Mouse (Mus musculus) small intestine, adult 2 months (tissue): ENCODE measurements at regions not wholly inside any gene's neighbourhood (a gene's known extent, or its start where the extent isn't known, plus 50 kb on each side); places are given as distances from the start of the nearest gene placed in this dataset.

Experiments used
- H3K27ac ChIP-seq: fragments of 200-500 bp; 2 replicates; pipeline ENCODE4 v1.5.1; 2012; ENCODE audit warnings: low read depth, low read length, control low read depth, inconsistent platforms; ENCODE audit not compliant: insufficient read depth
- H3K27me3 ChIP-seq: fragments of 200-500 bp; 2 replicates; pipeline ENCODE4 v1.6.1; 2012; ENCODE audit warnings: mild to moderate bottlenecking, moderate library complexity, low read length, inconsistent platforms; ENCODE audit not compliant: control insufficient read depth, insufficient read depth
- H3K36me3 ChIP-seq: fragments of 200-500 bp; 2 replicates; pipeline ENCODE4 v1.6.1; 2012; ENCODE audit warnings: mild to moderate bottlenecking, low read length, control low read depth, inconsistent platforms; ENCODE audit not compliant: control insufficient read depth, insufficient read depth
- H3K4me1 ChIP-seq: fragments of 200-500 bp; 2 replicates; pipeline ENCODE4 v1.6.1; 2012; ENCODE audit warnings: low read length, inconsistent platforms, mixed read lengths; ENCODE audit not compliant: control insufficient read depth, insufficient read depth, insufficient read length
- H3K4me3 ChIP-seq: fragments of 200-500 bp; 2 replicates; pipeline ENCODE4 v1.5.1; 2012; ENCODE audit warnings: low read depth, mild to moderate bottlenecking, control low read depth, inconsistent platforms, low read length, moderate library complexity
- CTCF ChIP-seq: fragments of 200-500 bp; IDR thresholded peaks from 2 replicates; pipeline ENCODE4 v1.5.1; 2012; ENCODE audit warnings: low read depth, mild to moderate bottlenecking, control low read depth, inconsistent platforms, low read length, moderate library complexity, mixed read lengths; ENCODE audit not compliant: insufficient replicate concordance, insufficient read length; ENCODE audit errors: extremely low read depth
- POLR2A ChIP-seq: fragments of 200-500 bp; IDR thresholded peaks from 2 replicates; pipeline ENCODE4 v1.6.1; 2012; ENCODE audit warnings: low read depth, mild to moderate bottlenecking, control low read depth, inconsistent platforms, low read length, moderate library complexity
- WGBS: fragments of 180-500 bp; shearing (Covaris S2); methylation state at CpG from one replicate; pipeline ENCODE4 v1.1.7; 2018; 5-methylcytosine and 5-hydroxymethylcytosine counted together

DNA sequence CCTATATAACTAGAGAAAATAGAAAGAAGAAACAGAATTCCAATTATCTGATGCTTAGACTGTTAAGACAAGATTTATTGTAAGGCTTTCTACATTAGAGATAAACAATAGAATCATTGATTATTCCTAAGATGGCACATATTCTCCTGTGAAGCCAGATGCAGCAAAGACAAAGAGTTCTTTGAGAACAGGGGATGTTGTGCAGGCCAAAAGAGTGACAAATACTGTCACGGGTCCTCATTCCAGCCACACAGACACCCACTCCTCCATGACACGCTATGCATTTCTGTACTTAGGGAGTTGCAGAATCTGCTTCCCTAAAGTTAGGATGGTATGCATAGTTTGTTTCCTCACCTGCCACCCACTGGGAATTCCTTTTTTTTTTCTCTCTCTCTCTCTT is 245.2 kb downstream of the Sv2b start:
- no peak overlapping the region for H3K27ac ChIP-seq
- no peaks in the 10 kb centered on the region for H3K36me3 ChIP-seq
- H3K4me3 ChIP-seq, result no peak overlapping the region
- no peak for TF ChIP-seq POLR2A
- H3K4me1 ChIP-seq, result no peaks in the 10 kb centered on the region
- no peaks in the 10 kb centered on the region for H3K27me3 ChIP-seq
- 82% methylated on average over 2 of the region's 2 CpGs for WGBS

GRCm38 (mm10) chr7:75050231-75050630 is 258.8 kb downstream of the Sv2b start:
- TF ChIP-seq POLR2A, result no peak
- no peak for TF ChIP-seq CTCF
- WGBS, result 66% methylated on average over 1 of the region's 1 CpGs
- H3K27ac ChIP-seq, result no peak overlapping the region
- H3K36me3 ChIP-seq, result no peaks in the 10 kb centered on the region
- no peaks in the 10 kb centered on the region for H3K27me3 ChIP-seq
- no peaks in the 10 kb centered on the region for H3K4me1 ChIP-seq
- no peak overlapping the region for H3K4me3 ChIP-seq

DNA sequence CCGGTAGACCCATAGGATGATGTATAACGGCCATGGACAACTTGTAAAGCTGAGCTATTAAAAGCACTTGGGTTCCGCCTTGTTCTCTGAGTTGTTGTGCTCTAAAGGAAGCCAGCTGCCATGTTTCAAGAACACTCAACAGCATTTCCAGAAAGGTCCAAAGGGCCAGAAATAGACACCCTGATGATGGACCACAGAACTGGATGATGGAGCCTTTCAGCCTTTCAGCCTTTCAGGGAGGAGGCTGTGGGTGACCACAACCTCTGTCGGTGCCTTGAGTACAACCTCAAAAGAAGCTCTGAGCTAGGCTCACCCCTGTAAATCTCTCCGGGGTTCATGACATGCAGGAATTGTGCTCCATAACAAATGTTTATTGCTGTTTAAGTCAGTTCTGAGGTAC is 259.3 kb downstream of the Sv2b start:
- 80% methylated on average over 5 of the region's 5 CpGs for WGBS
- TF ChIP-seq CTCF, result no peak
- TF ChIP-seq POLR2A, result no peak
- no peak overlapping the region for H3K4me3 ChIP-seq
- H3K27ac ChIP-seq, result no peak overlapping the region
- H3K4me1 ChIP-seq, result no peaks in the 10 kb centered on the region
- H3K27me3 ChIP-seq, result no peaks in the 10 kb centered on the region
- H3K36me3 ChIP-seq, result no peaks in the 10 kb centered on the region

DNA sequence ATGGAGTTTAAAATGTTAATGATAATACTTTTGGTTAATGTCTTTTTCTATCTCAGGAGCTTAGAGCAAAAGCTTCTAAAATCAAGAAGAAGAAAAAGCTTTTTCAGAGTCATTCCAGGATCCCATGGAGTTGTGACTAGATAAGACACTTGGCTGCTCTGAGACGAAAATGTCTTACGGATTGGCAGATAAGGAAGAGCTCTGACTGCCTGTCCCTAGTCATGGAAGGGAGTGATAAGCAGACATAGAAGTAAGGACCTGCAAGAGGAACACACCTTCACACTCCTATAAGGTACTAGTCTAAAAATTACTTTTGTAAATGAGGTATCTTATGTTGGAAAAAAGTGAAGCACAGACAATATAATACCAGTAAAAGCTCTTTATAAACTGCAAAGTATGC is 260.2 kb downstream of the Sv2b start:
- Histone ChIP-seq H3K4me3 (no peak overlapping the region), H3K36me3 (no peaks in the 10 kb centered on the region), H3K27ac (no peak overlapping the region), H3K4me1 (no peaks in the 10 kb centered on the region), H3K27me3 (no peaks in the 10 kb centered on the region)
- WGBS, result 62% methylated on average over 2 of the region's 2 CpGs
- TF ChIP-seq POLR2A (no peak), CTCF (no peak)

GRCm38 (mm10) chr7:75047827-75048226 is 261.2 kb downstream of the Sv2b start:
- TF ChIP-seq POLR2A (no peak), CTCF (no peak)
- H3K4me3 ChIP-seq, result no peak overlapping the region
- no peaks in the 10 kb centered on the region for H3K27me3 ChIP-seq
- H3K36me3 ChIP-seq, result no peaks in the 10 kb centered on the region
- H3K4me1 ChIP-seq, result no peaks in the 10 kb centered on the region
- WGBS, result 75% methylated on average over 3 of the region's 3 CpGs
- no peak overlapping the region for H3K27ac ChIP-seq

DNA sequence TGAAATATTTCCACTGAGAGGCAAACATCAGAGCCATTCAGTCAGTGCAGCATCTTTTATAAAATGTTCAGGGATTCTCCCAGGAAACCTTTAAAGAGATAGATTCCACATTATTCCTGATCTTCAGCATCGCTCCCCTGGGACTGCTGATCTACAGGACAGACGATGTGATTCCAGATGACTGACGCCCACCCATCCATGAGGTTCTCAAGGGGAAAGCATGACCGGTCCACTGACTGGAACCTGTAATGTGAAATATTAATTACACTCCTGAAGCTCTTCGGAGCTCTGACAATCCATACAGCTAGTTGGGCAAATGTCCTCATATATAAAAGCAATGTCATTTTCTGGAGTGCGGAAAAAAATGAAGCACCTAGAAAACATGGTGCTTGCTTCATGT is 268.2 kb downstream of the Sv2b start:
- Histone ChIP-seq H3K27ac (no peak overlapping the region), H3K4me3 (no peak overlapping the region), H3K27me3 (no peaks in the 10 kb centered on the region), H3K4me1 (no peaks in the 10 kb centered on the region), H3K36me3 (no peaks in the 10 kb centered on the region)
- WGBS, result 90% methylated on average over 6 of the region's 6 CpGs
- TF ChIP-seq CTCF (no peak), POLR2A (no peak)

DNA sequence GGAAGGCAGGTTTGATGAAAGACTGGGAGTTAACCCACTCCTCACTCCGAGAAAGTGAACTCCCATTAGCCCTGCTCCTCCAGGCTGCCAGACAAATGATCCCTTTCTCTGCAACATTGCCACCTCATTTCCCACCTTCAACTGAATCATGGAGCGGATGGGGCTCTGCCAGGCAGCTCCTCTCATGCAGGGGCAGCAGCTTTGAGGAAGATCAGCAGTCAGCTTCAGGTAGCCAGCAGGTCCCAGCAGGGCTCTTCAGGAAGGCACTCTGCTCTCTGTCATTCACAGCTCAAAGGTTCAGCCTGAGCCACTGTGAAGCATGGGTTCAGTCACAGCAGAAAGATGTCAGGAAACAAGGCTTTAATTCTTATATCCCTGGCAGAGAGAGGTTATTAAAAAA is 282.9 kb downstream of the Sv2b start:
- TF ChIP-seq CTCF (no peak), POLR2A (no peak)
- no peaks in the 10 kb centered on the region for H3K27me3 ChIP-seq
- no peak overlapping the region for H3K4me3 ChIP-seq
- no peaks in the 10 kb centered on the region for H3K4me1 ChIP-seq
- no peak overlapping the region for H3K27ac ChIP-seq
- WGBS, result 46% methylated on average over 2 of the region's 2 CpGs
- no peaks in the 10 kb centered on the region for H3K36me3 ChIP-seq

- no peaks in the 10 kb centered on the region for H3K36me3 ChIP-seq
- no peak for TF ChIP-seq CTCF
- no peak for TF ChIP-seq POLR2A
Measured at GRCm38 (mm10) chr7:75021966-75022365, 287.1 kb downstream of the Sv2b start.

More at GRCm38 (mm10) chr7:75021966-75022365, 287.1 kb downstream of the Sv2b start:
- 51% methylated on average over 6 of the region's 6 CpGs for WGBS
- no peaks in the 10 kb centered on the region for H3K4me1 ChIP-seq
- no peak overlapping the region for H3K27ac ChIP-seq
- no peaks in the 10 kb centered on the region for H3K27me3 ChIP-seq
- H3K4me3 ChIP-seq, result no peak overlapping the region
